ENCODE assay signal across 1 mouse cellular context in genomic region chr4:64043893-64044292, GRCm38 (mm10).
TF ChIP-seq lines count a peak whose summit lies in the region.

No protein-coding gene starts in this region.

TF ChIP-seq in myocyte, 11 proteins besides CTCF, POLR2A, EP300 and RAD21 (continued from another document):
- TF ChIP-seq MYOD1 (IDR thresholded peaks at IDR 0.05; ENCODE audit: control insufficient read depth in 1 of 3, insufficient read length in 2 of 3, low read depth in 2 of 3) (no peak), MAX (IDR thresholded peaks at IDR 0.05; ENCODE audit: low read depth) (no peak)
